Mouse (Mus musculus): Measurements from ENCODE around the gene Gprin1. TPM values are rescaled to one million over a fixed set of nuclear protein-coding genes. Genes with fewer than 3 reads are reported as not detected.

The Gprin1 gene
- polyA plus RNA-seq, 1 experiment from 2014 or later: 0.24 TPM

DNA sequence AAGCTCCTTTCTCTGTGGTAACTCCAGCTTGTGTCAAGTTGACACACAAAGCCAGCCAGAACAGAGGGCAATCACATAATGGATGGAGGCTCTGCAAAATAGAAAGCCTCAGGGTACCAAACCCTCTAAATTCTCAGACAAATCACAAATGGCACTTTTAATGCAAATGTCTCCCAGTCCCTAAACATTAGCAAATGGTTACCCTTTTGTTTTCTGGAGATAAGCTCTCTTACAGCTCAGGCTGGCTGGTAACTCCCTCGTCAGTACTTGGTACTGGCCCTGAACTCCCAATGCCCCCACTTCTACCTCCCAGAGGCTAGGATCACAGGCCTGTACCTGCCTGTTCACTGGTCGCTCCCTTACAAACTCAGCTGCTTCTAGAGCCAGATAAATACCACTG is 33.6 kb upstream of the Gprin1 start:
- H3K4me3 ChIP-seq: no peak overlapping the region
- 51% methylated on average over 2 of the region's 2 CpGs for WGBS
- H3K27me3 ChIP-seq (ENCODE audit: low read depth, poor library complexity, severe bottlenecking): 0 out of 2 replicates have a peak, but pooled peaks cover 7% of the 10 kb centered on the region
- DNase-seq (ENCODE audit: low spot score): no peak
- no peaks in the 10 kb centered on the region for H3K9me3 ChIP-seq (replicated peaks)
- H3K36me3 ChIP-seq: no peaks in the 10 kb centered on the region
- H3K27ac ChIP-seq: no peak overlapping the region
- no peaks in the 10 kb centered on the region for H3K4me1 ChIP-seq

DNA sequence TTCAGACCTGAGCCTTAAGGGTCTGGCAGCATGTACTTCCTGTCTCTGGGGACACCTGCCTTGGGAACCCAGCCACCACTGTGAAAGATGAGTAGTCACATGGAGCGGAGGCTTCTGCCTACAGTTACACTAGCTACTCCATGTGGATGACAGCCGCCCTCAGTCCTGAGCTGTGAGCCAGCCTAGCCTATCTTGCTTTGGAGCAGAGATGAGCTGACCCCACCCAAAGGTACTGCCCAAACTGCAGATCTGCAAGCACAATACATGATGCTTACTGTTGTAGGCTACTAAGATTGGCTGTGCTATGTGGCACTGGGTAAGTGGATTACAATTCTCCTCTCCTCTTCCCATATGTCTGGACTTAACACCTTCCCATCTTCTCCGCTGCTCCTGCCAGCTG is 31.4 kb upstream of the Gprin1 start:
- H3K4me1 ChIP-seq: no peaks in the 10 kb centered on the region
- no peak for DNase-seq (ENCODE audit: low spot score)

GRCm38 (mm10) chr13:54780592-54780991 is 30.9 kb upstream of the Gprin1 start:
- no peak for DNase-seq (ENCODE audit: low spot score)
- Histone ChIP-seq H3K27me3 (ENCODE audit: low read depth, poor library complexity, severe bottlenecking) (no peaks in the 10 kb centered on the region), H3K27ac (no peak overlapping the region), H3K36me3 (no peaks in the 10 kb centered on the region), H3K4me1 (no peaks in the 10 kb centered on the region), H3K4me3 (no peak overlapping the region), H3K9me3 (replicated peaks) (no peaks in the 10 kb centered on the region)
- 84% methylated on average over 3 of the region's 3 CpGs for WGBS

More for the DNA sequence above, 31.4 kb upstream of the Gprin1 start:
- WGBS: 78% methylated on average over 3 of the region's 3 CpGs
- Histone ChIP-seq H3K27me3 (ENCODE audit: low read depth, poor library complexity, severe bottlenecking) (no peaks in the 10 kb centered on the region), H3K4me3 (no peak overlapping the region), H3K27ac (no peak overlapping the region), H3K36me3 (no peaks in the 10 kb centered on the region), H3K9me3 (replicated peaks) (no peaks in the 10 kb centered on the region)

DNA sequence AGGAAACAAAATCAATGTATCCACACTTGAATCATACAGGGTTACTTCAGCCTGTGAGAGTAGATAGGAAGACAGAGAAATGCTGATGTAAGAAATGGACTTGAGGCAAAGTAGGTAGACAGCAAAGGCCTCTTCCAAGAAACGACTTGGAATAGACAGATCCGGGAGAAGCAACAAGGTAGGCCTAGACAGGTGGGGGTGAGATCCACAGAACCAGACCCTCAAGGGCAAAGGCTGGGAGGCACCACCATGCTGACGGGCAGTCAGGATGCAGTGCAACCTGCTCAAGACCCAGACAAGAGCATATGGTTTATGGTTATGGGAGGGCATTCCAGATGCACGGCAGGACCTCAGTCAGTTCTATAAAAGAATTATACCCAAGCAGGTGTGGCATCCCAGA is 17.3 kb upstream of the Gprin1 start:
- H3K4me3 ChIP-seq: no peak overlapping the region
- DNase-seq (ENCODE audit: low spot score): no peak
- no peak overlapping the region for H3K27ac ChIP-seq
- H3K27me3 ChIP-seq (ENCODE audit: low read depth, poor library complexity, severe bottlenecking): peaks cover 62% of the 10 kb centered on the region
- H3K9me3 ChIP-seq (replicated peaks): no peaks in the 10 kb centered on the region
- peaks cover 19% of the 10 kb centered on the region for H3K4me1 ChIP-seq
- no peaks in the 10 kb centered on the region for H3K36me3 ChIP-seq
- WGBS: 82% methylated on average over 4 of the region's 4 CpGs

DNA sequence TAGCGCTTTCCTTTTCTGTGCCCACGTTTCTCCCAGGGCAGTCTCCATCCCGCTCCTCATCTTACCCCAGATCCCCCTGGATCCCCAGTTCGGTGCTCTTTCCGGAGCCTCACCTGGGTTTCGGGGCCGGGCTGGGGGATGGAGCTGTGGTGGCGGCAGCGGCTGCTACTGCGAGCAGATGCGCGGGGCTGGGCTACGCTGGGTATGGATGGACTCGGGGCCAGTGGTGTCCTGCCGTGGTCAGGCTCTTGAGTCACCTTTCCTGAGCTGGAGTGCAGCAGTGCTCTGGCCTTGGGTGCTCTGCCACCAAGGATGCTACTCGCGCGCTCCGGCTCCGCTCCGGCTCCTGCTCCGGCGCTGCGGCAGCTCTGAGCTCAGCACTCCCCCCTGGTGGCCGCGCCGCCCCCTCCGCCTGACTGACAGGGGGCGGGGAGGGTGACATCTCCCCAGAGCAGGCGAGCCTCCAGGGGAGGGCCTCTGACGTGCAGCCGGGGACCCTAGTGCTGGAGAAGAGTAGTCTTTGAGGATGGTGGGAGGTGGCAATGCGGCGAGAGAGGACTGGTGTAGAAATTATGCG is 16.6 kb upstream of the Gprin1 start, which contains the start of gene Sncb:
Gene Sncb, minus strand, starts transcription at position 404 of the 577 bp plus-strand sequence.
- Histone ChIP-seq H3K36me3 (no peaks in the 10 kb centered on the region), H3K9me3 (replicated peaks) (no peaks in the 10 kb centered on the region), H3K27me3 (ENCODE audit: low read depth, poor library complexity, severe bottlenecking) (peaks cover 69% of the 10 kb centered on the region), H3K4me1 (peaks cover 19% of the 10 kb centered on the region), H3K27ac (no peak within 1 kb of the TSS), H3K4me3 (peak within 1 kb of the TSS; percentile 45)
- peak; percentile 72 for DNase-seq (ENCODE audit: low spot score)
- 3% methylated on average over 35 of the region's 35 CpGs for WGBS

- H3K27me3 ChIP-seq (ENCODE audit: low read depth, poor library complexity, severe bottlenecking): peaks cover 77% of the 10 kb centered on the region
- WGBS: 5% methylated on average over 44 of the region's 44 CpGs
- peak overlapping the region; percentile 45 for H3K4me3 ChIP-seq
- H3K9me3 ChIP-seq (replicated peaks): no peaks in the 10 kb centered on the region
- no peaks in the 10 kb centered on the region for H3K36me3 ChIP-seq
- peak; percentile 37 for DNase-seq (ENCODE audit: low spot score)
- no peak overlapping the region for H3K27ac ChIP-seq
- peaks cover 23% of the 10 kb centered on the region for H3K4me1 ChIP-seq
These were observed 15.9 kb upstream of the Gprin1 start for GRCm38 (mm10) chr13:54765281-54766191.

DNA sequence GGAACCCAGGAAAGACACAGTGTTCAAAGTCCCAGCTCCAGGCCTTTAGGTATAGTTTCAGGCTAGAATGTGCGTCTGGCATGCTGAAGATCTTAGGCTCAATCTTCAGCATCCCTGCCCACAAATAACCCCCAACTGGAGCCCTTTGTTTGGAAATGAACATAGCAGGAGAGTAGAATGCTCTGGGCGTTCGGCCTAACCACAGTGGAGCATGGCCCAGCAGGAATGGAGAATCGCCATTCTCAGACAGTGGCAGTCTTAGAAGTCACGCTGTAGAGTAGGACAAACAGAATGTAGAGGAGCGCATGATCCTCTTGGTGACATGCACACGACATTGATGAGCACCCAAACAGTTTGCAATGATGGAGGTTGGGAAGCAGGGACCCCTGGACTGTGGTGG is 11.2 kb upstream of the Gprin1 start:
- Histone ChIP-seq H3K4me3 (no peak overlapping the region), H3K9me3 (replicated peaks) (no peaks in the 10 kb centered on the region), H3K4me1 (peaks cover 50% of the 10 kb centered on the region), H3K27me3 (ENCODE audit: low read depth, poor library complexity, severe bottlenecking) (peaks cover 88% of the 10 kb centered on the region), H3K27ac (no peak overlapping the region), H3K36me3 (no peaks in the 10 kb centered on the region)
- no peak for DNase-seq (ENCODE audit: low spot score)
- 84% methylated on average over 7 of the region's 7 CpGs for WGBS

- H3K4me1 ChIP-seq: peaks cover 43% of the 10 kb centered on the region
- peak overlapping the region; percentile 44; the same call in 1 of the 2 replicates for H3K27ac ChIP-seq
- WGBS: 56% methylated on average over 8 of the region's 8 CpGs
- H3K27me3 ChIP-seq (ENCODE audit: low read depth, poor library complexity, severe bottlenecking): peaks cover 88% of the 10 kb centered on the region
- H3K4me3 ChIP-seq: no peak overlapping the region
- no peaks in the 10 kb centered on the region for H3K9me3 ChIP-seq (replicated peaks)
- H3K36me3 ChIP-seq: no peaks in the 10 kb centered on the region
- DNase-seq (ENCODE audit: low spot score): peak; percentile 69
These were observed 10.6 kb upstream of the Gprin1 start for GRCm38 (mm10) chr13:54760164-54760795.

GRCm38 (mm10) chr13:54759496-54759895 is 9.8 kb upstream of the Gprin1 start:
- peaks cover 87% of the 10 kb centered on the region for H3K27me3 ChIP-seq (ENCODE audit: low read depth, poor library complexity, severe bottlenecking)
- no peaks in the 10 kb centered on the region for H3K9me3 ChIP-seq (replicated peaks)
- H3K27ac ChIP-seq: no peak overlapping the region; the same call in 1 of the 2 replicates
- no peak for DNase-seq (ENCODE audit: low spot score)
- no peak overlapping the region for H3K4me3 ChIP-seq
- 10% methylated on average over 7 of the region's 7 CpGs for WGBS
- peaks cover 38% of the 10 kb centered on the region for H3K4me1 ChIP-seq
- H3K36me3 ChIP-seq: no peaks in the 10 kb centered on the region

DNA sequence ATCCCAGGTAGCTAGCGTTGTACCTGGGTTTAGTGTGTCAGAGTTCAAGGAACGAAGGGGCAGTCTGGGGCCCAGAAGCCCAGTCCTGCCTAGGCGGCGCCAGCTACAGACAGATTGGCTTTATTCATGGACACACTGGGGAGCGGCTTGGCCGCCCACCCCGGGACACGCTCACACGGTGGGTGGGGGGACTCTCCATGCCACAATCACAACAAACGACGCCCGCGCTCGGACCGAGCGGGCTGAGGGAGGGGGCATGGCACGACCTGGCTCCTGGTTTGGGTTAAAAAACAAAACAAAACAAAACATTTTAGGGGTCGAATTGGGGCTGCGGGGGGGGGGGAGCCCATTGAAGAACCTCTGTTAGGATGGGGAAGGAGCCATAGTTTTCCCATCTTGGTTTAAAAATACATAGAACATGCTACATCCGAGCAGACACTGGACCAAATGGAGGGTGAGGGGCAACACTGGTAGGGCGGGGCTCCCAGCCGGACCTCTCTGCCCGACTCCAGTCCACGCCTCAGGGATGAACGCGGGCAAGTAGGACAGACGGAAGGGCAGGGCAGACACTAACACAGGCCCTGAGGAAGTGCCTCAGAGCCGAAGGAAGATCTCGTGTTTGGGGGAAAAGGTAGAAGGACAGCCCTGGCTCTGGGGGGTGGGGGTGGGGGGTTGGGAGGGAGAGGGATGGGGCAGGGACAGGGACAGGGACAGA is 9.2 kb upstream of the Gprin1 start:
- 2% methylated on average over 29 of the region's 29 CpGs for WGBS
- no peak overlapping the region for H3K27ac ChIP-seq
- peaks cover 87% of the 10 kb centered on the region for H3K27me3 ChIP-seq (ENCODE audit: low read depth, poor library complexity, severe bottlenecking)
- peak overlapping the region; percentile 48 for H3K4me3 ChIP-seq
- no peaks in the 10 kb centered on the region for H3K9me3 ChIP-seq (replicated peaks)
- peaks cover 38% of the 10 kb centered on the region for H3K4me1 ChIP-seq
- no peaks in the 10 kb centered on the region for H3K36me3 ChIP-seq
- no peak for DNase-seq (ENCODE audit: low spot score)

DNA sequence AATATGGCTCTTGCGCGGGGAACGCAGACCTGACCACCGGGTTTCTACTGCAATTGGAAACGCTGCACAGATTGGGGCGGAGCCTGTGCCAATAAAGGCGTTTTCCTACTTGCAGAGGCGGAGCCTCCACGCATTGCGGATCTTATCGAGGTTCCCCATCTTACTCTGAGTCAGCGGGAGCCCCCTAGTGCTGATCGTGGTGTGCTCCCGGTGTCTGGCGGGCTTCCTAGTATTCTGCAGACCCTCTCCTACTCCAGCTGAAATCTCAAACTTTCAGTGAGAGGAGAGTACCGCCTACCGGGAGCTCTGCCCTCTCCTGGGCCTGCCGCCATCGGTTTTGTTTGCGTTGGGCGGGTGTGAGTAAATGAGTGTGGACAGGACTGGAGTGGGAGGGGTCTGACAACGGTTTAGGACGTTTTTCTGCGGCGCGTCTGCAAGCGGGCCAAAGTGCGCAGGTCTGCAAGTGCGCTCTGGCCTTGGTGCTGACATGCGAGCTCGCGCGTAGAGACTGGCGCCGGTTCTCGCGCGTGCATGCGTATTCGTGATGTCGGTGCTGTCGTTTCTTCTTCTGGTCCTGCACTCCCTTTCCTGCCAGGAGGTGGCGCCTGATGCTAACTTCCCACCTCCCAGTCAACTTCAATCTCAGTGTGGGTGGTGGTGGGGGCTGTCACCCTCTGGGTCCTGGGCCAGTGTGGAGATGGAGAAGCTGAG is 8.5 kb upstream of the Gprin1 start:
- DNase-seq (ENCODE audit: low spot score): peak; percentile 92
- no peak overlapping the region for H3K27ac ChIP-seq
- peak overlapping the region; percentile 48 for H3K4me3 ChIP-seq
- under 1% methylated on average over 43 of the region's 43 CpGs for WGBS
- H3K36me3 ChIP-seq: no peaks in the 10 kb centered on the region
- H3K4me1 ChIP-seq: peaks cover 38% of the 10 kb centered on the region
- H3K27me3 ChIP-seq (ENCODE audit: low read depth, poor library complexity, severe bottlenecking): peaks cover 83% of the 10 kb centered on the region
- H3K9me3 ChIP-seq (replicated peaks): no peaks in the 10 kb centered on the region

All from limb, embryonic 10.5 days (tissue).